Mouse (Mus musculus) megakaryocyte, embryonic 14.5 days (primary cell): ENCODE measurements at regions not wholly inside any gene's neighbourhood (a gene's known extent, or its start where the extent isn't known, plus 50 kb on each side); places are given as distances from the start of the nearest gene placed in this dataset.

ENCODE experiments used
- FLI1 ChIP-seq: IDR thresholded peaks from 2 replicates; pipeline ENCODE4 v1.6.1; 2012; ENCODE audit warnings: low read length, inconsistent platforms, mixed read lengths
- GATA1 ChIP-seq: IDR thresholded peaks from 3 replicates; pipeline ENCODE4 v1.6.1; 2012; ENCODE audit warnings: mixed read lengths, low read length, inconsistent platforms, borderline replicate concordance

- TF ChIP-seq FLI1 (no peak), GATA1 (no peak)
Observed at GRCm38 (mm10) chr2:128240536-128241279, 114.9 kb downstream of the Bcl2l11 start.
